Comparison of ENCODE assay signal across 19 mouse cellular contexts in genomic region chr4:86543999-86544398, GRCm38 (mm10). TPM values are rescaled to one million over a fixed set of nuclear protein-coding genes. Genes with fewer than 3 reads are reported as not detected.
DNase-seq lines count a peak whose midpoint lies in the region; ATAC-seq and TF ChIP-seq lines count a peak whose summit lies in the region.
"Had no signal": no experiment of that assay in that cellular context is flagged by ENCODE, and none has a peak within 500 bp of the region (broad histone marks: within the 10 kb centered on the region; RNA-seq: fewer than 3 reads in every experiment).

No protein-coding gene starts in this region.

- DNase-seq in forebrain, embryonic 14.5 days (ENCODE audit: low spot score), result peak; percentile 22
- no peak for DNase-seq in kidney, postnatal 14 days
- peak; percentile 56 for DNase-seq in brain, embryonic 14.5 days (ENCODE audit: low read depth)
- DNase-seq in cerebellum, postnatal 10 days, result no peak
- no peak for DNase-seq in lung, adult 18-20 months
- DNase-seq: cerebellum, postnatal 25 days; forebrain, postnatal 0 days; gastrocnemius, postnatal 14 days; kidney, adult 8-10 months had no signal

- no peak for TF ChIP-seq CTCF in brain, embryonic 14.5 days (IDR thresholded peaks at IDR 0.05; ENCODE audit: borderline replicate concordance, extremely low read depth, insufficient read depth, insufficient read length)

- TF ChIP-seq POLR2A in brain, embryonic 14.5 days (IDR thresholded peaks at IDR 0.05; ENCODE audit: borderline replicate concordance, extremely low read depth, insufficient read depth, insufficient read length, poor library complexity, severe bottlenecking), result no peak

- H3K4me2 ChIP-seq in forebrain, embryonic 14.5 days (ENCODE audit: low read length), result no peak overlapping the region
- no peak overlapping the region for H3K4me2 ChIP-seq in forebrain, embryonic 16.5 days (ENCODE audit: low read length)
- no peak overlapping the region for H3K4me2 ChIP-seq in kidney, embryonic 15.5 days
- no peak overlapping the region for H3K4me2 ChIP-seq in neural tube, embryonic 15.5 days
- H3K4me2 ChIP-seq: heart, embryonic 11.5 days; lung, embryonic 15.5 days had no signal

- H3K27ac ChIP-seq in forebrain, embryonic 14.5 days (ENCODE audit: low read depth, low read length), result no peak overlapping the region
- no peak overlapping the region for H3K27ac ChIP-seq in forebrain, embryonic 16.5 days (ENCODE audit: low read length)
- H3K27ac ChIP-seq in kidney, embryonic 15.5 days, result no peak overlapping the region
- H3K27ac ChIP-seq in neural tube, embryonic 15.5 days (replicated peaks), result peak overlapping the region; percentile 54; the same call in 1 of the 2 replicates
- H3K27ac ChIP-seq: embryonic facial prominence, embryonic 10.5 days; lung, embryonic 15.5 days had no signal

- no peaks in the 10 kb centered on the region for H3K27me3 ChIP-seq in forebrain, embryonic 14.5 days (replicated peaks; ENCODE audit: control insufficient read depth, insufficient read depth, low read length)
- H3K27me3 ChIP-seq in forebrain, embryonic 16.5 days (replicated peaks; ENCODE audit: control insufficient read depth, insufficient read depth, low read length), result no peaks in the 10 kb centered on the region
- H3K27me3 ChIP-seq in kidney, embryonic 15.5 days, result no peaks in the 10 kb centered on the region
- H3K27me3 ChIP-seq in neural tube, embryonic 15.5 days (replicated peaks), result no peaks in the 10 kb centered on the region
- H3K27me3 ChIP-seq: lung, embryonic 15.5 days; Patski had no signal

- WGBS in forebrain, embryonic 14.5 days, result 34% methylated on average over 3 of the region's 3 CpGs
- WGBS in forebrain, embryonic 16.5 days, result 49% methylated on average over 3 of the region's 3 CpGs
- 42% methylated on average over 3 of the region's 3 CpGs for WGBS in kidney, embryonic 15.5 days
- 26% methylated on average over 3 of the region's 3 CpGs for WGBS in neural tube, embryonic 15.5 days

- ATAC-seq in forebrain, embryonic 14.5 days, result peak; percentile 29; the same call in 1 of the 2 replicates
- ATAC-seq in forebrain, embryonic 16.5 days, result no peak
- ATAC-seq in kidney, embryonic 15.5 days (replicated peaks; ENCODE audit: low FRiP score), result peak; percentile 78
- no peak for ATAC-seq in neural tube, embryonic 15.5 days (ENCODE audit: low FRiP score)
- ATAC-seq: forebrain, postnatal 0 days; Patski had no signal

- no peaks in the 10 kb centered on the region for H3K36me3 ChIP-seq in forebrain, embryonic 14.5 days (ENCODE audit: control insufficient read depth, insufficient read depth, low read length)
- H3K36me3 ChIP-seq in forebrain, embryonic 16.5 days (ENCODE audit: control insufficient read depth, insufficient read depth), result no peaks in the 10 kb centered on the region
- H3K36me3 ChIP-seq in kidney, embryonic 15.5 days, result no peaks in the 10 kb centered on the region
- H3K36me3 ChIP-seq in neural tube, embryonic 15.5 days, result no peaks in the 10 kb centered on the region
- H3K36me3 ChIP-seq: embryonic facial prominence, embryonic 10.5 days; lung, embryonic 15.5 days had no signal

- H3K9me3 ChIP-seq in forebrain, embryonic 14.5 days (replicated peaks; ENCODE audit: control insufficient read depth, low read length), result no peaks in the 10 kb centered on the region
- no peaks in the 10 kb centered on the region for H3K9me3 ChIP-seq in forebrain, embryonic 16.5 days (ENCODE audit: control insufficient read depth, low read length)
- H3K9me3 ChIP-seq in kidney, embryonic 15.5 days (replicated peaks), result no peaks in the 10 kb centered on the region
- H3K9me3 ChIP-seq in neural tube, embryonic 15.5 days (replicated peaks), result no peaks in the 10 kb centered on the region
- H3K9me3 ChIP-seq: embryonic facial prominence, embryonic 10.5 days; lung, embryonic 15.5 days had no signal

- no peaks in the 10 kb centered on the region for H3K4me1 ChIP-seq in forebrain, embryonic 14.5 days (ENCODE audit: control insufficient read depth, insufficient read depth, low read length)
- H3K4me1 ChIP-seq in forebrain, embryonic 16.5 days (replicated peaks; ENCODE audit: control insufficient read depth, insufficient read depth, low read length), result no peaks in the 10 kb centered on the region
- H3K4me1 ChIP-seq in kidney, embryonic 15.5 days, result peaks cover 14% of the 10 kb centered on the region
- H3K4me1 ChIP-seq in neural tube, embryonic 15.5 days, result peaks cover 18% of the 10 kb centered on the region
- H3K4me1 ChIP-seq: lung, embryonic 15.5 days had no signal

- H3K4me3 ChIP-seq in forebrain, embryonic 14.5 days (ENCODE audit: low read depth, low read length), result no peak overlapping the region
- H3K4me3 ChIP-seq in forebrain, embryonic 16.5 days (replicated peaks; ENCODE audit: low read length), result no peak overlapping the region
- H3K4me3 ChIP-seq in kidney, embryonic 15.5 days (replicated peaks), result no peak overlapping the region
- H3K4me3 ChIP-seq in neural tube, embryonic 15.5 days (replicated peaks), result no peak overlapping the region
- H3K4me3 ChIP-seq: embryonic facial prominence, embryonic 10.5 days; erythroblast, embryonic 14.5 days; lung, embryonic 15.5 days had no signal

- H3K9ac ChIP-seq in forebrain, embryonic 14.5 days (ENCODE audit: low read length), result no peak overlapping the region
- no peak overlapping the region for H3K9ac ChIP-seq in forebrain, embryonic 16.5 days (replicated peaks; ENCODE audit: low read depth, low read length)
- H3K9ac ChIP-seq in kidney, embryonic 15.5 days, result no peak overlapping the region
- no peak overlapping the region for H3K9ac ChIP-seq in neural tube, embryonic 15.5 days (replicated peaks)
- H3K9ac ChIP-seq: forebrain, postnatal 0 days; lung, embryonic 15.5 days had no signal

RNA-seq across cellular contexts. Expression of gene Saxo1, which starts 14.1 kb away (rescaled TPM):
- not detected in 2 replicates for polyA plus RNA-seq in forebrain, embryonic 14.5 days (2014; fragmentation: Nextera tagmentation; extraction: Ambion mirVana)
- not detected in 2 replicates for polyA plus RNA-seq in forebrain, embryonic 16.5 days (2015; fragmentation: Nextera tagmentation; extraction: Ambion mirVana)
- polyA plus RNA-seq in kidney, embryonic 15.5 days (2015; fragmentation: Nextera tagmentation; extraction: Ambion mirVana), result 0.19 TPM in 1 of 2 replicates, not detected in the other
- polyA plus RNA-seq in brain, embryonic 14.5 days (2012; rRNA removed), result not detected in 2 replicates
- polyA plus RNA-seq in neural tube, embryonic 15.5 days (2015; fragmentation: Nextera tagmentation; extraction: Ambion mirVana), result not detected in 2 replicates
- polyA plus RNA-seq: embryonic facial prominence, embryonic 10.5 days; erythroblast, embryonic 14.5 days; forebrain, postnatal 0 days; heart, embryonic 11.5 days; liver, adult 2 months; lung, embryonic 15.5 days; Patski; urinary bladder, adult 2 months had no signal

RNA-seq across cellular contexts. Expression of gene Rraga, which starts 31.5 kb away (rescaled TPM):
- polyA plus RNA-seq in forebrain, embryonic 14.5 days (2014; fragmentation: Nextera tagmentation; extraction: Ambion mirVana), result 126 and 132 TPM in 2 replicates
- polyA plus RNA-seq in forebrain, embryonic 16.5 days (2015; fragmentation: Nextera tagmentation; extraction: Ambion mirVana), result 132 and 135 TPM in 2 replicates
- polyA plus RNA-seq in kidney, embryonic 15.5 days (2015; fragmentation: Nextera tagmentation; extraction: Ambion mirVana), result 82.4 and 83.1 TPM in 2 replicates
- polyA plus RNA-seq in brain, embryonic 14.5 days (2012; rRNA removed), result 143 and 149 TPM in 2 replicates
- polyA plus RNA-seq in neural tube, embryonic 15.5 days (2015; fragmentation: Nextera tagmentation; extraction: Ambion mirVana), result 127 and 148 TPM in 2 replicates

Comparison
In these comparisons a context has a peak if more than half of its experiments do, and no peak if none do; other contexts are left out.
1. ATAC-seq: peak in forebrain, embryonic 14.5 days (single experiment) and kidney, embryonic 15.5 days (single experiment); none in forebrain, embryonic 16.5 days (single experiment) and neural tube, embryonic 15.5 days (single experiment).
2. DNase-seq: peak in forebrain, embryonic 14.5 days (single experiment) and brain, embryonic 14.5 days (single experiment); none in kidney, postnatal 14 days (single experiment), cerebellum, postnatal 10 days (0 of 2) and lung, adult 18-20 months (0 of 2).